Mouse (Mus musculus) olfactory bulb, adult 2 months (tissue): ENCODE data around the gene Npc2.

Experiments
- CTCF ChIP-seq: fragments of 200-500 bp; IDR thresholded peaks from 2 replicates; pipeline ENCODE4 v1.5.1; 2012; ENCODE audit warnings: low read depth, mild to moderate bottlenecking, low read length, moderate library complexity; ENCODE audit not compliant: insufficient read depth
- POLR2A ChIP-seq: fragments of 200-500 bp; IDR thresholded peaks from 2 replicates; pipeline ENCODE4 v1.6.1; 2012; ENCODE audit warnings: mild to moderate bottlenecking, low read depth, low read length, moderate library complexity; ENCODE audit not compliant: insufficient read depth

DNA sequence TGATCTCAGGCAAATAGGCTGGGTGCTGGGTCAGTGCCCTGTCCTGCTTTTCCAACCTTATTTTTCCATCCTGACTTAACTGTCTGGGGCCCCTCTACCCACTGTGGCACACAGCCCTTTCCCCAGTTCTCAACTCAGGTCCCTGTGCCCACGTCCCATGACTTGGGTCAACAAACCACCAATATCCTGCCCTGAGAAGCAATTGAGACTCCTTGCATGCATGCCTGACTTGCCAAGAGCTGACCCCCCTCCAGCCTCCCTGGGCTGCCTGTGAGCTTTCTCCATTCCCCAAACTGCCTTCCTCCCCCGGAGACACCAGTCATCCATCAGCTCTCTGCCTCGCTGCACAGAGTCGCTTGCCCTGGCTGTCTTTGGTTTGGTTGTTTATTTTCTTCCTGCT lies 46.0 kb downstream of the Npc2 start:
- TF ChIP-seq CTCF (no peak), POLR2A (no peak)
